Mouse (Mus musculus): ENCODE data around the gene Ltbr.

DNA sequence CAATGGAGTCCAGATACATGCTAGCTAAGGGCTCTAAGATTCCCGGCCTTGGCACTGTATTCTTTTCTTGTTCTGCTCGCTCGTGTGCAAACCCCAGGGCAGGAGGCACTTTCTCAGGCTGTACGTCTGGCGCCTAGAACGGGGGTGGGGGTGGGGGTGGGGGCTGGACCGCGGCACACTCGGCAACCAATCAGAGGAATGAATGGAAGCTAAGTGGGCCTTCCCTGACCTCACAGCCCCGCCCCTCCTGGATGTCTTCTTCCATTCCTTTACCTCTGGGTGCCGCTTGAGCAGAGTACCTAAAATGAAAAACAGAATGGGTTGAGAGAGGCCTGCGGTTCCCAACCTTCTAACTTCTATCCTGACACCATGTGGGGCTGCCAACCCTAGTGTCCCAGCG lies 4.8 kb downstream of the Ltbr start:
- TF ChIP-seq CTCF (conservative IDR thresholded peaks at IDR 0.05 in 1 of 2, IDR thresholded peaks at IDR 0.05 in 1 of 2; ENCODE audit: low read depth in 2 of 2, low read length in 2 of 2): no peak
- no peak for TF ChIP-seq POLR2A (IDR thresholded peaks at IDR 0.05; ENCODE audit: low read depth, low read length)
- TF ChIP-seq NELFE (IDR thresholded peaks at IDR 0.05; ENCODE audit: low read depth, low read length): no peak
- no peak for TF ChIP-seq TBP (conservative IDR thresholded peaks at IDR 0.05; ENCODE audit: low read depth, low read length)

Data from CH12.LX (cell line).